Mouse (Mus musculus): ENCODE results near the gene Phactr3.
"Not testable (repeated sequence)": the region's sequence is repeated elsewhere in the genome, so short reads cannot be mapped to it uniquely, and the experiment has no call there.

The Phactr3 gene

GRCm38 (mm10) chr2:178118801-178119560, at the start of gene Phactr3:
Gene Phactr3 (plus strand): TSS chr2:178118975.
- DNase-seq = peak; percentile 46 to 59

GRCm38 (mm10) chr2:178078166-178078717, 40.5 kb upstream of the Phactr3 start, which contains the start of gene Zfp931:
Gene Zfp931 (minus strand): TSS chr2:178078476.
- DNase-seq = not testable (repeated sequence)

DNA sequence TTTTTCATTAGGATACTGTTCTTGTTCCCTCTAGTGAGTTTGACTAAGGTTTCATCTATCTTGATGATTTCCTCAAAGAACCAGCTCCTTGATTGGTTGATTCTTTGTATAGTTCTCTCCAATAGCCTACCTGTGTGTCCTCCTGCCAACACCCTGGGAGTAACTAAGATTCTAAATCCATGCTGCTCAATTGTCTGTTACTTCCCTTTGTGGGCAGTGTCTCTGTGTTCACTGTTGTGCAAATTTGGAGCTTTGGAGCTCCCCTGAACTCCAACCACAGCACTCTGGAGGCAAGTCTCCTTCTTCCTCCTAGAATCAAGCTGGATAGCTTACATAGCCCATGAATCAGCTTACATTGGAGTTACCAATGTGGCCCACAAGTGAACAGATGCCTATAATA, 29.2 kb upstream of the Phactr3 start:
- DNase-seq = no peak

DNA sequence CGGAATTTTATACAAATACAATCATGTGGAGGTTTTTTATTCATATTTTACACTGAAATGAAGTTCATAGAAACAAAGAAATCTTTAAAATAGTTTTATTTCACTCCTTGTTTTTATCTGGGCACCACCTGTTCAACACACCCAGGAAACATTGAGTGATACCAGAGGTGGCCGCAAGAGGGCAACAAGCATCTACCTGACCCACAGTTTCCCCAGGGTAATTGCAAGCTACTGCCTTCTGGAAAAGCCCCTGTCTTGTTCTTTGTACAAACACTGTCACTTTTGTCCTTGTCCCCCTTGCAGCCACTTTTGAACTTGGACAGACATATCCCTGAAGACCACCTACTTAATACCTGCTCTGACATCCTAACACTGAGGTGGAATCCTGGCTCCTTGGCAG, 20.8 kb upstream of the Phactr3 start:
- peak; percentile 82 to 84 for DNase-seq

DNA sequence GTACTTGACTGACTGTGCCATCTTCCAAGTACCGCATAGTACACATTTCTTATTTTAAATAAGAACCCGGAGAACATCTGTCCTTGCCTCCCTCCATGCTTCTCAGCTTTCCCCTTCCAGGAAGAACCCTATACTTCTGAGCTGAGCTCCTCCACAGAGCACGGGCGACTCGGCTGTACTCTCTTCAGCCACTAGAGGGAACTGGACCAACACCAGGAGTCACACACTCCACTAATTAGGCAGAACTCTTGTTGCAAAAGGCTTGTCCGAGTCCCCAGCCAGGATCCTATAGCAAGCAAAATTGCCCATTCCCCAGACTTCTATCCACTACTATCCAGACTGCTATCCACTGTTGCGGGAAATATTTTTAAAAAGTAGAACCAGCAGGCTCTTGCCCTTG, 16.8 kb upstream of the Phactr3 start:
- DNase-seq = peak; percentile 82 to 83

GRCm38 (mm10) chr2:178117946-178118345, 829 bp upstream of the Phactr3 start:
- DNase-seq = peak; percentile 77

GRCm38 (mm10) chr2:178119561-178120355, 983 bp downstream of the Phactr3 start:
- DNase-seq = peak in 1 of 2 experiments; percentile 56

DNA sequence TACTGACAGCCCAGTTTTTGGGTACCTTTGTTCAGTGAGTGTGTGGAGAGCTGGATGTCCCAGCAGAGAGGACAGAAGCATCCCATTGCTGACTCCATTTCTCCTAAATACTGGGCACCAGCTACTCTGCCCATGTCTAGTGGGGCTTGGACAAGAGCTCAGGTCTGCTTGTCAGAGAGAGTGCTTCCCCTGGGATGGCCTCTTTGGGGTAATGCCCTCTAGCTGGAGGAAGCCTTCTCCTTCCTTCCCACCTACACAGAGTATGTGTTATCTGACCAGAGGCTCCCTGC, 1.5 kb downstream of the Phactr3 start:
- DNase-seq = no peak

GRCm38 (mm10) chr2:178120651-178121374, 2.0 kb downstream of the Phactr3 start:
- DNase-seq = no peak

DNA sequence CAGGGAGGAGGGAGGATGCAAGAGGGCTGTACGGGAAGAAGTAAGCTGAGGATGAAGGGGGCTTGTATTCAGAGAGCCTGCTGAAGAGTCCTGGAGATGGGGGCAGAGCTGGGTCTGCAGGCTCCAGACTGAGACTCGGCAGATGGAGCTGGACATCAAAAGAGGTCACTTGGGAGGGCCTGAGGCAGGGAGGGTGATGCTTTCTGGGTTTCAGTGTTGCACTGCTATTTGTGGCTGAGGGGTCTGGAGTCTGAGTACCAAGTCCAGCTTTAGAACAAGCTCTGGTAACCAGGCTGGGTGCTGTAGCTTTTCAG, 2.6 kb downstream of the Phactr3 start:
- no peak for DNase-seq

- peak in 1 of 2 experiments; percentile 3 for DNase-seq
Observed at GRCm38 (mm10) chr2:178121946-178122665, 3.3 kb downstream of the Phactr3 start.

- DNase-seq = no peak
Observed at GRCm38 (mm10) chr2:178123466-178123865, 4.7 kb downstream of the Phactr3 start.

- peak in 1 of 2 experiments; percentile 3 for DNase-seq
Observed at GRCm38 (mm10) chr2:178125427-178125826, 6.7 kb downstream of the Phactr3 start.

GRCm38 (mm10) chr2:178126041-178126820, 7.5 kb downstream of the Phactr3 start:
- DNase-seq = peak in 1 of 2 experiments; percentile 1

DNA sequence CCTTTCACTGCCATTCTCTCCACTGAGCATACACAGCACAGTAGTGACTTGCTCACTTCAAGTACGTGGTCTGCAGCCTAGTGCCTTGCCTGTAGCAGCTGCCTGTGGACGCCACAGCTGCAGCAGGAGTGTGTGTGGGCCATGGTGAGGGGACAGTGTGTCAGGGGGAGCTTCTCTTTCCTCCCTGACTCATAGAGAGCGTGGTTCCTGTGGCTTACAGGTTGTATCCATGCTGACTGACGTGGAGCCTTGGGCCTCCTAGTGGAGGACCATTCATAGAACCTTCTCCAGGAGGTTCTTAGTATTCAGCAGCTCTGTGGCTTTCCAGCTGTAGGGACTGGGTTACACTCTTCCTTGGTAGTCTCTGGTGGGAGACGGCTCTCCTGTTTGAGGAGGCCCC, 9.8 kb downstream of the Phactr3 start:
- peak in 1 of 2 experiments; percentile 3 for DNase-seq

DNA sequence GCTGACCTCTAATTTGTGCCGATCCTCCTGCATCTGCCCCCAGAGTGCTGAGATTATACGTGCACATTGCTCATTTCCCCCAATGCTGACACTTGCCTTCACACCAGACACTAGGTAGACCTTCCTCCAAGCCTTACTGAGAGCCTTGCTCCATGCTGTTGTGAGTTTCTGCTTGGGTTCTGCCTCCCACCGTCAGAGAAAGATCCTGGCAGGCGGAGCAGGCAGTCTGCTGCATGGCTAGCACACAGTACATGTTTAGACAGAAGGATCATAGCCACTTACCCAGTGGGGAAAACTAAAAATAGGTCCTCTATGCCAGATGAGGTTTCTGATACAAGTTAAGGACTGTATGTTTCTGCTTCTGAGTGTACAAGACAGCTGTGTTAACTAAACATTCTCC, 10.4 kb downstream of the Phactr3 start:
- DNase-seq = peak in 1 of 2 experiments; percentile 38

DNA sequence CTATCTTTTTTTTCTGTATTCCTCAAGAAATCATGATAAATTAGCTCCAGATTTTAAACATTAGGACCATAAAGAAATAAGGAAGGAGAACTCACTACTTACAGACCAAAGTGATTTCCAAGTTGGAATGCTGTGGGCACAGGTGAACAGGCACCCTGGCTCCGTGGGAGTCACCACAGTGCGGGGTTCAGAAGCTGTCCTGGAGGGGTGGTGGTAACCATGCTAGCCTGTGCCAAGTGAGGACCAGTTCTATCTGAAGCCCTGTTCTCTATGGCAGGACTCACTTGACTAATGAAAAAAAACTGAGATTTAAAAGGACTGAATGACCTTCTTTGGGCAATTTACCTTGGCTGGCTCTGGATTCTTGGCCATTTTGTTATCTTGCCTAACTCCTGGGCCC, 10.9 kb downstream of the Phactr3 start:
- DNase-seq = peak in 1 of 2 experiments; percentile 5

DNA sequence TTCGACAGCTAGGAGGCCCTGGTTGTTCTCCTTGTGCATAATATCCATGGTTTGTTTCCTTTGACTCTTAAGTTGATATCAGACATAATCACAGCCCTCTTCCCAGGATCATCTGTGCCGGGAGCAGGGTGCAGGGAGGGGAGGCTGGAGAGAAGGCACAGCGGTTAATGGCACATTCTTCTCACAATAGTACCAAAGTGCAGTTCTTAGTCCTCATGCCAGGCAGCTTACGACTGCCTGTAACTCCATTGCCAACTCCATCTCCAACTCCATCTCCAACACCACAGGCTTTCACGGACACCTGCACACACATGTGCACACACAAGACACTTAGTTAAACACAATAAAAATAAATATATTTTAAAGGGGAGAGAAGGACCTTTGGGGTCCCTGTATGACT, 11.8 kb downstream of the Phactr3 start:
- DNase-seq = no peak

DNA sequence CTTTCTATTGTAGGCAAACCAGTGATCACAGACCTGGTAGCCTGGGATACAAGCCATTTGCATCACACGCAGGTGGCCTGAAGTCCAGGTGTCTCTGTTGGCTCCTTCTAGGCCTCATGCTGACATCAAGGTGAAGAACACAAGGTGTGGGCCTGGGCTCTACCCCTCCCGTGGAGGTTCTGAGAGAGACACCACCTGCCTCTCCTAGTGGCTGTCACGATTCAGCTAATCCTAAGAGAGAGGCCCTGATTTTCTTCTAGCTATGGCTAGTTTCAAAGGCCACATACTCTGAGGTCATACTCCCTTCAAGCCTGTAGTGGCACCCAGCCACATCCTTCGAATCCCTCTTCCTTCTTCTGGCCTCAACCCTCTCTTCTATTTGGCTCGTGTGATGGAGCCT, 12.2 kb downstream of the Phactr3 start:
- peak; percentile 61 to 75 for DNase-seq

DNA sequence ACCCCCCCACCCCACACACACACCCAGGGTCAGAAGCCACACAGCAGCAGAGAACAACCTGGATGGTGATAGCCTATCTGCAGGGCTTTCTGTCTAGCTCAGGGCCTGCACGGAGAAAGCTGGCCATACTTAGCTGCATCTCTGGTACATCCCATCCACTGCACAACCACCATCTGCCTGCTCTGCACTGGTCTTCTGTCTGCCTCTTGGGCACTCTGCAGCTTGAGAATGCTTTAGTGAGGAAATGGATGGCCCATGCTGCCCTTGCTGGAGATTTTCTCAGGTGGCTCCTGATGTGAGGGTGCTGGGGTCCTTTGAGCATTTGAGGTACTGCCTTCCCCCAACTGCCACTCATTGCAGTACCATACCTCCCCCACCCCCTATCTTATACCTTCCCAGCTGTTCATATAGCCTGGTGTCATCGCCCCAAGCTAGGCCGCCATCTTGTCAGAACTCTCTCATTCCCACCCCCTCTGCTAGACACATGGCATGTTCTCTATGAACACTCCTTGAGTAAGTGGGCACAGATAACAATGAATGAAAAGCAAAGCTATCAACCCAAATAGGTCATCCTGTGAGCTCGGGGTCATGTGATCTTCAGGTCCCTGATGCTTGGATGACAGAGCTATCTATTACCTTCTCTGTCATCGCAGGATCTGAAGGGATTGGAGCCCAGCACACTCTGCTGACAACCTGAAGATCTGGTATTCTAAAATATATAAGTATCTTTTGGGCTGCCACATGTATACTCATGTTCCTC, 13.0 kb downstream of the Phactr3 start:
- DNase-seq = no peak

GRCm38 (mm10) chr2:178135713-178136112, 16.9 kb downstream of the Phactr3 start:
- peak in 1 of 2 experiments; percentile 2 for DNase-seq

All from cerebellum, postnatal 10 days (tissue).